Mouse (Mus musculus) Patski (cell line): Measurements from ENCODE around the gene Bbs9. TPM values are rescaled to one million over a fixed set of nuclear protein-coding genes. Genes with fewer than 3 reads are reported as not detected.
A peak's percentile ranks its signal among the peaks of the same experiment; 100 is the strongest.

Experiments
- ATAC-seq: fragments of 100-300 bp; one replicate; pipeline ENCODE4 v1.8.0; 2021
- CTCF ChIA-PET: fragments of 350-600 bp; sonication (Branson Sonifier 250); formaldehyde crosslinking; loops from one replicate; lab custom pipeline; 2022; ENCODE audit warnings: inconsistent platforms; lab: Charles Lee
- POLR2A ChIA-PET: fragments of 350-600 bp; sonication (Branson Sonifier 250); formaldehyde crosslinking; loops from one replicate; lab custom pipeline; 2022; ENCODE audit warnings: antibody characterized with exemption, inconsistent platforms; lab: Charles Lee
- DNase-seq: peaks from one replicate; pipeline ENCODE4 v3.0.0-alpha.2; 2011; ENCODE audit warnings: low read depth, low spot score
- H3K27me3 ChIP-seq: fragments of 371-371 bp; one replicate; pipeline ENCODE4 v1.5.1; 2021
- CTCF ChIP-seq: fragments of 100-300 bp; IDR thresholded peaks from one replicate; pipeline ENCODE4 v1.5.1; 2021
- in situ Hi-C: fragments of 300-500 bp; cut with MboI; formaldehyde crosslinking; loops from 3 replicates; pipeline ENCODE4 v1.11.1; 2018; ENCODE audit warnings: low pct_unique_long_range_greater_than_20kb, mixed read lengths
- polyA plus RNA-seq: library from polyadenylated mRNA; unstranded; gene quantifications from one replicate; pipeline ENCODE4 v1.2.3, GENCODE M21; 2021

The Bbs9 gene
- polyA plus RNA-seq, 1 experiment from 2014 or later: 12.8 TPM

GRCm38 (mm10) chr9:22627912-22628311, 152.4 kb downstream of the Bbs9 start:
- no peak for ATAC-seq
- in situ Hi-C loops: no loop called here
- CTCF ChIA-PET: no interaction called here
- POLR2A ChIA-PET: no interaction called here
- no peak for DNase-seq
- no peak for TF ChIP-seq CTCF
- no peaks in the 10 kb centered on the region for H3K27me3 ChIP-seq

GRCm38 (mm10) chr9:22632800-22633485, 157.4 kb downstream of the Bbs9 start:
- CTCF ChIA-PET: interaction anchor here (1.1 kb wide), 1 partner anchor 100 kb away, joined by 3 read pairs; no protein-coding TSS in a partner anchor
- ATAC-seq (no peak), DNase-seq (no peak)
- no peaks in the 10 kb centered on the region for H3K27me3 ChIP-seq
- in situ Hi-C loops: no loop called here
- no peak for TF ChIP-seq CTCF
- POLR2A ChIA-PET: no interaction called here

GRCm38 (mm10) chr9:22638502-22638901, 163.0 kb downstream of the Bbs9 start:
- ATAC-seq (no peak), DNase-seq (no peak)
- ChIA-PET CTCF (interaction anchor here (1.2 kb wide), 1 partner anchor 14 kb away, joined by 3 read pairs; no protein-coding TSS in a partner anchor), POLR2A (no interaction called here)
- H3K27me3 ChIP-seq: no peaks in the 10 kb centered on the region
- in situ Hi-C loops: no loop called here
- no peak for TF ChIP-seq CTCF

- ChIA-PET CTCF (interaction anchor here (1.0 kb wide), 1 partner anchor 11 kb away, joined by 4 read pairs; no protein-coding TSS in a partner anchor), POLR2A (no interaction called here)
- H3K27me3 ChIP-seq: no peaks in the 10 kb centered on the region
- no peak for TF ChIP-seq CTCF
- DNase-seq (no peak), ATAC-seq (no peak)
- in situ Hi-C loops: no loop called here
These were observed 165.3 kb downstream of the Bbs9 start for GRCm38 (mm10) chr9:22640683-22641431.

GRCm38 (mm10) chr9:22645844-22646390, 170.4 kb downstream of the Bbs9 start:
- ATAC-seq (no peak), DNase-seq (no peak)
- in situ Hi-C loops: no loop called here
- no peaks in the 10 kb centered on the region for H3K27me3 ChIP-seq
- CTCF ChIA-PET: no interaction called here
- POLR2A ChIA-PET: no interaction called here
- TF ChIP-seq CTCF: no peak

GRCm38 (mm10) chr9:22646461-22646860, 170.9 kb downstream of the Bbs9 start:
- in situ Hi-C loops: no loop called here
- POLR2A ChIA-PET: no interaction called here
- ATAC-seq (no peak), DNase-seq (no peak)
- no peaks in the 10 kb centered on the region for H3K27me3 ChIP-seq
- CTCF ChIA-PET: no interaction called here
- no peak for TF ChIP-seq CTCF

- TF ChIP-seq CTCF: peak; percentile 30
- no peak for DNase-seq
- ATAC-seq: no peak
- in situ Hi-C loops: no loop called here
- ChIA-PET POLR2A (no interaction called here), CTCF (no interaction called here)
- H3K27me3 ChIP-seq: no peaks in the 10 kb centered on the region
These were observed 172.6 kb downstream of the Bbs9 start for GRCm38 (mm10) chr9:22648163-22648562.

- POLR2A ChIA-PET: no interaction called here
- CTCF ChIA-PET: interaction anchor here (1.3 kb wide), 1 partner anchor 10 kb away, joined by 4 read pairs; no protein-coding TSS in a partner anchor
- TF ChIP-seq CTCF: no peak
- ATAC-seq (no peak), DNase-seq (no peak)
- in situ Hi-C loops: no loop called here
- no peaks in the 10 kb centered on the region for H3K27me3 ChIP-seq
These were observed 174.1 kb downstream of the Bbs9 start for GRCm38 (mm10) chr9:22649606-22650005.

- TF ChIP-seq CTCF: no peak
- ChIA-PET POLR2A (interaction anchor here (0.6 kb wide), 1 partner anchor 555 kb away, joined by 3 read pairs; no protein-coding TSS in a partner anchor), CTCF (interaction anchor here (1.0 to 1.3 kb wide), 3 partner anchors 18 to 116 kb away, joined by 3 to 4 read pairs (median 4); no protein-coding TSS in a partner anchor)
- H3K27me3 ChIP-seq: no peaks in the 10 kb centered on the region
- ATAC-seq (no peak), DNase-seq (no peak)
- in situ Hi-C loops: no loop called here
These were observed 175.3 kb downstream of the Bbs9 start for GRCm38 (mm10) chr9:22650781-22651180.

- DNase-seq (no peak), ATAC-seq (no peak)
- CTCF ChIA-PET: interaction anchor here (1.0 to 1.8 kb wide), 5 partner anchors 11 to 115 kb away, joined by 3 to 4 read pairs (median 4); no protein-coding TSS in a partner anchor
- in situ Hi-C loops: no loop called here
- no peaks in the 10 kb centered on the region for H3K27me3 ChIP-seq
- peak; percentile 48 for TF ChIP-seq CTCF
- POLR2A ChIA-PET: interaction anchor here (0.6 kb wide), 1 partner anchor 112 kb away, joined by 3 read pairs; no protein-coding TSS in a partner anchor
These were observed 176.1 kb downstream of the Bbs9 start for GRCm38 (mm10) chr9:22651619-22652018.
